Mouse (Mus musculus): ENCODE measurements around the gene Msmb. TPM values are rescaled to one million over a fixed set of nuclear protein-coding genes. Genes with fewer than 3 reads are reported as not detected.
"Not testable (repeated sequence)": the region's sequence is repeated elsewhere in the genome, so short reads cannot be mapped to it uniquely, and the experiment has no call there.

Msmb gene
- polyA plus RNA-seq, 1 experiment from 2014 or later, result not detected

- Histone ChIP-seq H3K4me2 (no peak overlapping the region), H3K4me3 (no peak overlapping the region), H3K36me3 (no peaks in the 10 kb centered on the region), H3K27me3 (no peaks in the 10 kb centered on the region), H3K27ac (no peak overlapping the region), H3K9me3 (replicated peaks) (no peaks in the 10 kb centered on the region), H3K4me1 (replicated peaks) (peaks cover 55% of the 10 kb centered on the region), H3K9ac (no peak overlapping the region)
- 89% methylated on average over 11 of the region's 11 CpGs for WGBS
- no peak for ATAC-seq (replicated peaks; ENCODE audit: insufficient number of reproducible peaks, insufficient read depth, low FRiP score, low read depth)
These were observed 21.5 kb downstream of the Msmb start for GRCm38 (mm10) chr14:32163203-32163888.

- Histone ChIP-seq H3K27ac (peak overlapping the region; percentile 80), H3K27me3 (no peaks in the 10 kb centered on the region), H3K9me3 (replicated peaks) (no peaks in the 10 kb centered on the region), H3K4me2 (peak overlapping the region; percentile 91), H3K4me1 (replicated peaks) (peaks cover 56% of the 10 kb centered on the region), H3K9ac (no peak overlapping the region), H3K4me3 (no peak overlapping the region), H3K36me3 (no peaks in the 10 kb centered on the region)
- 77% methylated on average over 8 of the region's 8 CpGs for WGBS
- ATAC-seq (replicated peaks; ENCODE audit: insufficient number of reproducible peaks, insufficient read depth, low FRiP score, low read depth), result no peak
These were observed 22.6 kb downstream of the Msmb start for GRCm38 (mm10) chr14:32164173-32165051.

- ATAC-seq (replicated peaks; ENCODE audit: insufficient number of reproducible peaks, insufficient read depth, low FRiP score, low read depth), result peak; percentile 88
- Histone ChIP-seq H3K4me1 (replicated peaks) (peaks cover 56% of the 10 kb centered on the region), H3K36me3 (no peaks in the 10 kb centered on the region), H3K27me3 (no peaks in the 10 kb centered on the region), H3K4me2 (peak overlapping the region; percentile 91), H3K4me3 (peak overlapping the region; percentile 60), H3K27ac (peak overlapping the region; percentile 80), H3K9ac (peak overlapping the region; percentile 53), H3K9me3 (replicated peaks) (no peaks in the 10 kb centered on the region)
- WGBS, result under 1% methylated on average over 42 of the region's 42 CpGs
These were observed 23.6 kb downstream of the Msmb start for GRCm38 (mm10) chr14:32165278-32166061.

- Histone ChIP-seq H3K36me3 (peaks cover 3% of the 10 kb centered on the region; the same call in 1 of the 2 replicates), H3K4me2 (peak overlapping the region; percentile 91), H3K9ac (0 out of 2 replicates have a peak overlapping the region, but pooled peaks have one; percentile 7), H3K4me1 (replicated peaks) (peaks cover 50% of the 10 kb centered on the region), H3K9me3 (replicated peaks) (no peaks in the 10 kb centered on the region), H3K27me3 (no peaks in the 10 kb centered on the region), H3K27ac (0 out of 2 replicates have a peak overlapping the region, but pooled peaks have one; percentile 80), H3K4me3 (peak overlapping the region; percentile 60)
- 46% methylated on average over 2 of the region's 2 CpGs for WGBS
- ATAC-seq (replicated peaks; ENCODE audit: insufficient number of reproducible peaks, insufficient read depth, low FRiP score, low read depth), result no peak
These were observed 24.2 kb downstream of the Msmb start for GRCm38 (mm10) chr14:32166062-32166441.

GRCm38 (mm10) chr14:32166840-32167239 is 25.0 kb downstream of the Msmb start:
- H3K27me3 ChIP-seq, result no peaks in the 10 kb centered on the region

GRCm38 (mm10) chr14:32167326-32167725 is 25.5 kb downstream of the Msmb start:
- Histone ChIP-seq H3K4me1 (replicated peaks) (peaks cover 42% of the 10 kb centered on the region), H3K4me2 (no peak overlapping the region; the same call in 1 of the 2 replicates), H3K36me3 (peaks cover 3% of the 10 kb centered on the region; the same call in 1 of the 2 replicates), H3K9me3 (replicated peaks) (no peaks in the 10 kb centered on the region), H3K27ac (no peak overlapping the region), H3K9ac (no peak overlapping the region), H3K4me3 (peak overlapping the region; percentile 8; the same call in 1 of the 2 replicates), H3K27me3 (no peaks in the 10 kb centered on the region)
- 83% methylated on average over 5 of the region's 5 CpGs for WGBS
- ATAC-seq (replicated peaks; ENCODE audit: insufficient number of reproducible peaks, insufficient read depth, low FRiP score, low read depth), result no peak

More at GRCm38 (mm10) chr14:32166840-32167239, 25.0 kb downstream of the Msmb start:
- peaks cover 3% of the 10 kb centered on the region; the same call in 1 of the 2 replicates for H3K36me3 ChIP-seq
- peaks cover 43% of the 10 kb centered on the region for H3K4me1 ChIP-seq (replicated peaks)
- 0 out of 2 replicates have a peak overlapping the region, but pooled peaks have one; percentile 60 for H3K4me3 ChIP-seq
- 57% methylated on average over 1 of the region's 1 CpGs for WGBS
- no peak for ATAC-seq (replicated peaks; ENCODE audit: insufficient number of reproducible peaks, insufficient read depth, low FRiP score, low read depth)
- no peak overlapping the region for H3K27ac ChIP-seq
- H3K9me3 ChIP-seq (replicated peaks), result no peaks in the 10 kb centered on the region
- H3K4me2 ChIP-seq, result peak overlapping the region; percentile 91
- 0 out of 2 replicates have a peak overlapping the region, but pooled peaks have one; percentile 7 for H3K9ac ChIP-seq

- H3K4me2 ChIP-seq, result no peak overlapping the region
- ATAC-seq (replicated peaks; ENCODE audit: insufficient number of reproducible peaks, insufficient read depth, low FRiP score, low read depth), result no peak
- H3K4me3 ChIP-seq, result no peak overlapping the region
- H3K27me3 ChIP-seq, result no peaks in the 10 kb centered on the region
- 68% methylated on average over 3 of the region's 3 CpGs for WGBS
- no peak overlapping the region for H3K9ac ChIP-seq
- peaks cover 40% of the 10 kb centered on the region for H3K4me1 ChIP-seq (replicated peaks)
- H3K9me3 ChIP-seq (replicated peaks), result no peaks in the 10 kb centered on the region
- peak overlapping the region; percentile 6; the same call in 1 of the 2 replicates for H3K27ac ChIP-seq
- peaks cover 13% of the 10 kb centered on the region for H3K36me3 ChIP-seq
These were observed 26.9 kb downstream of the Msmb start for GRCm38 (mm10) chr14:32168653-32169231.

GRCm38 (mm10) chr14:32170137-32170536 is 28.3 kb downstream of the Msmb start:
- WGBS, result 72% methylated on average over 4 of the region's 4 CpGs
- no peak overlapping the region for H3K27ac ChIP-seq
- no peak overlapping the region for H3K4me3 ChIP-seq
- H3K9me3 ChIP-seq (replicated peaks), result no peaks in the 10 kb centered on the region
- no peak overlapping the region for H3K4me2 ChIP-seq
- H3K36me3 ChIP-seq, result peaks cover 22% of the 10 kb centered on the region
- H3K4me1 ChIP-seq (replicated peaks), result peaks cover 27% of the 10 kb centered on the region
- ATAC-seq (replicated peaks; ENCODE audit: insufficient number of reproducible peaks, insufficient read depth, low FRiP score, low read depth), result no peak
- no peaks in the 10 kb centered on the region for H3K27me3 ChIP-seq
- H3K9ac ChIP-seq, result no peak overlapping the region

GRCm38 (mm10) chr14:32175310-32175709 is 33.5 kb downstream of the Msmb start:
- no peaks in the 10 kb centered on the region for H3K9me3 ChIP-seq (replicated peaks)
- H3K36me3 ChIP-seq, result peaks cover 36% of the 10 kb centered on the region
- no peak overlapping the region for H3K9ac ChIP-seq
- ATAC-seq (replicated peaks; ENCODE audit: insufficient number of reproducible peaks, insufficient read depth, low FRiP score, low read depth), result no peak
- H3K27me3 ChIP-seq, result no peaks in the 10 kb centered on the region
- H3K27ac ChIP-seq, result no peak overlapping the region
- no peak overlapping the region for H3K4me2 ChIP-seq
- WGBS, result 81% methylated on average over 2 of the region's 2 CpGs
- H3K4me1 ChIP-seq (replicated peaks), result 0 out of 2 replicates have a peak, but pooled peaks cover 2% of the 10 kb centered on the region
- no peak overlapping the region for H3K4me3 ChIP-seq

- not testable (repeated sequence) for H3K27ac ChIP-seq; ATAC-seq (replicated peaks; ENCODE audit: insufficient number of reproducible peaks, insufficient read depth, low FRiP score, low read depth); H3K9ac ChIP-seq; H3K4me3 ChIP-seq; H3K27me3 ChIP-seq; H3K4me2 ChIP-seq; H3K9me3 ChIP-seq (replicated peaks); H3K4me1 ChIP-seq (replicated peaks)
- 81% methylated on average over 5 of the region's 5 CpGs for WGBS
- peaks cover 43% of the 10 kb centered on the region for H3K36me3 ChIP-seq
These were observed 34.8 kb downstream of the Msmb start for GRCm38 (mm10) chr14:32176590-32176989.

Data from heart, embryonic 15.5 days (tissue).